Mouse (Mus musculus): ENCODE measurements around the gene Dgki. TPM values are rescaled to one million over a fixed set of nuclear protein-coding genes. Genes with fewer than 3 reads are reported as not detected.
A peak's percentile ranks its signal among the peaks of the same experiment; 100 is the strongest.

The Dgki gene
- total and polyA plus RNA-seq, 2 experiments from 2014 or later: 4.5 to 20.1 TPM

DNA sequence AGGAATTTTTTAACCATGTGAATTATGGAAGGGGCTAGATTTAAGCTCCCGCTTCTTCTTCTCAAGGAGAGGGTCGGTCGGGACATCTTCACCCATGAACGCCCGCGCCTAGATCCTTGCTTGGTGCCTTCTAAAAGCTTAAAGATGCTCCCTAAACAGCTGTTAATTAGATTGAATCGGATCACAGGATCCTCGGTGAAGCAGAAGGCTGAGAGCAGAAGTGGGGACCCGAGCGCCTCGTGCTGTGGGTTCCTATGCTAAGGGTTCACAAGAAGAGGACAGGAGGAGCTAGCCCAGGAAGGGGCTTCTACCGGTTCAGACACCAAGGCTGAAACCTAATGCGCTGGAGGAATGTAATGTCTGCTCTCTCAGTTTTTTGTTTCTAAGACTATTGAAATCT lies 508 bp upstream of the Dgki start:
- Histone ChIP-seq H3K4me3 (ENCODE audit: low read length) (peak overlapping the region; percentile 84), H3K9ac (replicated peaks; ENCODE audit: low read length) (peak overlapping the region; percentile 75), H3K27me3 (ENCODE audit: insufficient read depth, low read length) (no peaks in the 10 kb centered on the region), H3K9me3 (ENCODE audit: low read length) (no peaks in the 10 kb centered on the region; the same call in 1 of the 2 replicates), H3K4me2 (ENCODE audit: low read depth, low read length) (peak overlapping the region; percentile 83), H3K36me3 (ENCODE audit: insufficient read depth, low read length) (no peaks in the 10 kb centered on the region), H3K4me1 (ENCODE audit: insufficient read depth, low read length) (peaks cover 6% of the 10 kb centered on the region), H3K27ac (peak overlapping the region; percentile 37; the same call in 1 of the 2 replicates)
- DNase-seq (ENCODE audit: low spot score) (no peak), ATAC-seq (peak; percentile 5; the same call in 1 of the 2 replicates)
- 6% methylated on average over 13 of the region's 13 CpGs for WGBS
- no peak for TF ChIP-seq CTCF (IDR thresholded peaks at IDR 0.05; ENCODE audit: low read depth)

DNA sequence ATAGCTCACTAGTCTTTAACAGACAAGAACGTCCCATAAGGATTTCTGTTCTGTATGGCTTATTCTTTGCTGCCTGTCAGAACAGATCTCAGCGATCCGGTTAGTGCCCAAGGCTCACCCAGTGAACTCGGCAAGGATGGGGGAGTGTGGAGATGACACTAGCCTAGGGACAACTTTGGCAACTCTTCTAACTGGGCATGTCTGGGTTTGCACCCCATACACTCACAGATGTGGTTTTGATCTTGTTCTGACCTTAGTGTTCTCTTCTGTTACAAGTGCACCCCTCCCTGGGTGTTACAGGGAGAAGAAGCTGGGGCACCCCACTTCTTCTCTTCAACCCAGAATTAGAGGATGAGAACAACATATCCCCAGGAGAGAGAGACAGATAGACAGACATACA lies 1.0 kb downstream of the Dgki start:
- Histone ChIP-seq H3K27ac (no peak overlapping the region), H3K4me3 (ENCODE audit: low read length) (peak overlapping the region; percentile 84), H3K9me3 (ENCODE audit: low read length) (no peaks in the 10 kb centered on the region), H3K36me3 (ENCODE audit: insufficient read depth, low read length) (no peaks in the 10 kb centered on the region), H3K4me1 (ENCODE audit: insufficient read depth, low read length) (peaks cover 6% of the 10 kb centered on the region), H3K27me3 (ENCODE audit: insufficient read depth, low read length) (no peaks in the 10 kb centered on the region), H3K9ac (replicated peaks; ENCODE audit: low read length) (peak overlapping the region; percentile 75), H3K4me2 (ENCODE audit: low read depth, low read length) (peak overlapping the region; percentile 83)
- no peak for TF ChIP-seq CTCF (IDR thresholded peaks at IDR 0.05; ENCODE audit: low read depth)
- WGBS: 16% methylated on average over 4 of the region's 4 CpGs
- DNase-seq (ENCODE audit: low spot score): no peak
- no peak for ATAC-seq

DNA sequence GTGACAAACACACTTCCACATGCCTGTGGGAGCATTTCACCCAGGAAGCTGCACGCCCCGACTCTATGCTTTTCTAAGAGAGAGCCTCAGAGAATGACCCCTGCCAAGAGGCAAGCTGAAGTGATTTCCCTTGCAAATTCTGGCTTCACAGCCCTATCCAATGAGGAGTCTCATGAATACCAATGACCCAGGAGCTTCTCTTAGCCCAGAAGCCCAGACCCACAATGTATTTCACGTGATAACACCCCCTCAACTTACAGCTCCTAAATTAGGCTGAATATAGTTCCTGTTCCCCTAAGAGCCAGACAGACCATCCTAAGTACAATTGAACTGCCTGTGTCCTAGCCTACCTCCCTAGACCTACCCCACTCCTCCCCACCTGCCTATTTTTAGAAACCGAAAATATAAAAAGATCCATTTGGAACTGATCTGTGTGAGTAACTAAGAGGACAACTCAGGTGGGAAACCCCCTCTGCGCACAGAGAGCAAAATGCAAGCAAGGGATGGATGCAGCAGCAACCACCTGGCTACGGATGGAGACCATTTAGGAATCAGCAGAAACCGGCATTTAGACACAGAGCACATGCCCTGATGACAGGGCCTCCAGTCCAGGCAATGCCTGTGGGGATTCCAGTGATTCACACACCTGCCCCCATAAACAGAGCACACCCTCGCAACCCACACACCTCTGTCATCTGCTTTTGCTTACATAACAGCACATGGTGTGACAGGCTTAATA lies 2.1 kb downstream of the Dgki start:
- no peak overlapping the region for H3K9ac ChIP-seq (replicated peaks; ENCODE audit: low read length)
- peak; percentile 59 for DNase-seq (ENCODE audit: low spot score)
- no peak overlapping the region for H3K27ac ChIP-seq
- peaks cover 6% of the 10 kb centered on the region for H3K4me1 ChIP-seq (ENCODE audit: insufficient read depth, low read length)
- no peak for TF ChIP-seq CTCF (IDR thresholded peaks at IDR 0.05; ENCODE audit: low read depth)
- peak overlapping the region; percentile 84 for H3K4me3 ChIP-seq (ENCODE audit: low read length)
- 35% methylated on average over 8 of the region's 8 CpGs for WGBS
- H3K4me2 ChIP-seq (ENCODE audit: low read depth, low read length): peak overlapping the region; percentile 83
- H3K27me3 ChIP-seq (ENCODE audit: insufficient read depth, low read length): no peaks in the 10 kb centered on the region
- H3K9me3 ChIP-seq (ENCODE audit: low read length): no peaks in the 10 kb centered on the region
- no peaks in the 10 kb centered on the region for H3K36me3 ChIP-seq (ENCODE audit: insufficient read depth, low read length)
- no peak for ATAC-seq

DNA sequence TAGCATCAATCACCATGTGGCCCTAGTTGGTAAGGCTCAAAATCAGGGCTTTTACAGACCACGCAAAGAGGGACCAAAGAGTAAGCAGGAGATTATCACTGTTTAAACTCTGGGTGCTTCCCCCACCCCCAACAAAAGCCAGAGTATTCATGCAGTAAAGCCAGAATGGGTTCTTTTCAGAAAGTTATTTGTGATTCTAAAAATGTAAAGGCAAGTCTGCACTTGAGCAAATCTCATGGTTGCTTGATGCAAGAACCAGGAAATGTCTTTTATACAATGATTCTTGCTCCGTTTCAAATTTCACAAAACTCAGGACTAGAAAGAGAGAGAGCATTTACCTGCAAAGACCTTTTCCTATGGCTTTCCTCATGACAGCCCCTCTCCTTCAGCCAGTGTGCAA lies 7.9 kb downstream of the Dgki start:
- H3K27me3 ChIP-seq (ENCODE audit: insufficient read depth, low read length): no peaks in the 10 kb centered on the region
- no peak overlapping the region for H3K4me2 ChIP-seq (ENCODE audit: low read depth, low read length)
- peaks cover 2% of the 10 kb centered on the region for H3K4me1 ChIP-seq (ENCODE audit: insufficient read depth, low read length)
- H3K9me3 ChIP-seq (ENCODE audit: low read length): no peaks in the 10 kb centered on the region
- H3K27ac ChIP-seq: no peak overlapping the region
- ATAC-seq (no peak), DNase-seq (ENCODE audit: low spot score) (no peak)
- WGBS: 91% methylated on average over 2 of the region's 2 CpGs
- no peak overlapping the region for H3K9ac ChIP-seq (replicated peaks; ENCODE audit: low read length)
- H3K4me3 ChIP-seq (ENCODE audit: low read length): no peak overlapping the region
- no peak for TF ChIP-seq CTCF (IDR thresholded peaks at IDR 0.05; ENCODE audit: low read depth)
- no peaks in the 10 kb centered on the region for H3K36me3 ChIP-seq (ENCODE audit: insufficient read depth, low read length)

DNA sequence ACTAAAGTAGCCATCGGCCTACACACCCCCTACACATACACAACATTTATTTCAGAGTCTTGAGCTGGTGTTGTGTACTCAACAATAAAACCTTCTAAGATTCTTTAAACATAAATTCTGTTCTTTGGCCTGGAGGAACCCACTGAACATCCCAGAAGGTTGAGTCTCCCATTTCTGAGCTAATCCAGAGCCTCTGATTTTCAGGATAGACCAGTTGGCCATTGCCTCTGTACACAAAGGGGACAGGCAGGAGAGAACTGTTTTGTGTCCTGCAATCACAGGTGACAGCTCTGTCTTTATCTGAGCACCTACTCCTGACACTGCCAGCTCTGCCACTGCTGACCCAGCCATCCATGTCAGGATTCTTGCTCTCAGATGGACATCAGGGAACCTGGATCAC lies 8.8 kb downstream of the Dgki start:
- TF ChIP-seq CTCF (IDR thresholded peaks at IDR 0.05; ENCODE audit: low read depth): no peak
- whole genome bisulfite sequencing: 97% methylated on average over 1 of the region's 1 CpGs

DNA sequence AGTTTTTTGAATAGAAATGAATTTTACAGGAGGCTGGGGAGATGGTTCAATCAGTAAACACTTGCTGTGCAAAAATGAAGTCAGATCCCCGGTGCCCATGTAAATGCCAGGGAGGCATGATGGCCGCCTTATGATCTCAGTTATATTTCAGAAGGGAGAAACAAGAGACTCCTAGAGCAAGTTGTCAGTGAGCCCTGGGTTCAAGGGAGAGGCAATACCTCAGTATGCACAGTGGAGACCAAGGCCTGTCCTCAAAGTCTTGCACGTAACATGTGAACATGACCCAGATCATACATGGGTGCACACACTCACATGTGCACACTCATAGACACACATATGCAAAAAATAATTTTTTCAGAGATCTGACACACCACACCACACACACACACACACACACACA lies 9.3 kb downstream of the Dgki start:
- TF ChIP-seq CTCF (IDR thresholded peaks at IDR 0.05; ENCODE audit: low read depth): no peak
- ATAC-seq: no peak
- DNase-seq (ENCODE audit: low spot score): no peak
- no peak overlapping the region for H3K4me3 ChIP-seq (ENCODE audit: low read length)
- H3K9me3 ChIP-seq (ENCODE audit: low read length): no peaks in the 10 kb centered on the region
- WGBS: 95% methylated on average over 3 of the region's 3 CpGs
- H3K27me3 ChIP-seq (ENCODE audit: insufficient read depth, low read length): no peaks in the 10 kb centered on the region
- H3K4me2 ChIP-seq (ENCODE audit: low read depth, low read length): no peak overlapping the region
- no peaks in the 10 kb centered on the region for H3K4me1 ChIP-seq (ENCODE audit: insufficient read depth, low read length)
- H3K9ac ChIP-seq (replicated peaks; ENCODE audit: low read length): no peak overlapping the region
- H3K36me3 ChIP-seq (ENCODE audit: insufficient read depth, low read length): no peaks in the 10 kb centered on the region
- H3K27ac ChIP-seq: no peak overlapping the region

More for the DNA sequence above, 8.8 kb downstream of the Dgki start:
- ATAC-seq (no peak), DNase-seq (ENCODE audit: low spot score) (no peak)
- Histone ChIP-seq H3K36me3 (ENCODE audit: insufficient read depth, low read length) (no peaks in the 10 kb centered on the region), H3K4me2 (ENCODE audit: low read depth, low read length) (no peak overlapping the region), H3K27me3 (ENCODE audit: insufficient read depth, low read length) (no peaks in the 10 kb centered on the region), H3K4me1 (ENCODE audit: insufficient read depth, low read length) (no peaks in the 10 kb centered on the region), H3K4me3 (ENCODE audit: low read length) (no peak overlapping the region), H3K27ac (no peak overlapping the region), H3K9me3 (ENCODE audit: low read length) (no peaks in the 10 kb centered on the region), H3K9ac (replicated peaks; ENCODE audit: low read length) (no peak overlapping the region)

DNA sequence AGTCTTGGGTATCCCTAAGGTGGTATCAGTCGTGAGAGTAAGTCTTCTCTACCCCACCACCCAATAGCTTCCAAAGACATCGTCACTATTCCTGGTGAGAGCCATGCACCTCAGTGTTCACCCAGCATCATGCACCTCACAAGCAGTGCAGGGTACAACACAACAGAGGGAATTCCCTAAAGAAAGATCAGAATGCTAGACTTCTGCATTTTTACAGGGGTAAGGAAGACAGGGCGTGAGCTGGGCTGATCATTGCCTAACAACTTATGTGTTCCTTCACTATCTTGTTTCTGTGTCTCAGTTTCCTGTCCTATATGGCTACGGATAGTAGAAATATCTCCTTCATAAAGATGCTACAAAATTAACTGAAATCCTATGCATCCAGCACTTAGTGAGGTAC lies 13.8 kb downstream of the Dgki start:
- Histone ChIP-seq H3K27ac (no peak overlapping the region), H3K4me3 (ENCODE audit: low read length) (no peak overlapping the region), H3K27me3 (ENCODE audit: insufficient read depth, low read length) (no peaks in the 10 kb centered on the region), H3K9ac (replicated peaks; ENCODE audit: low read length) (no peak overlapping the region), H3K36me3 (ENCODE audit: insufficient read depth, low read length) (no peaks in the 10 kb centered on the region), H3K4me1 (ENCODE audit: insufficient read depth, low read length) (no peaks in the 10 kb centered on the region), H3K9me3 (ENCODE audit: low read length) (no peaks in the 10 kb centered on the region), H3K4me2 (ENCODE audit: low read depth, low read length) (no peak overlapping the region)
- ATAC-seq (no peak), DNase-seq (ENCODE audit: low spot score) (no peak)
- no peak for TF ChIP-seq CTCF (IDR thresholded peaks at IDR 0.05; ENCODE audit: low read depth)
- 93% methylated on average over 4 of the region's 4 CpGs for WGBS

All from hindbrain, postnatal 0 days (tissue).